Mouse (Mus musculus): ENCODE data around the gene Sptbn4.

The Sptbn4 gene

GRCm38 (mm10) chr7:27329326-27329947 lies 118.0 kb downstream of the Sptbn4 start:
- intact Hi-C loops (cut with DNase I): no loop called here

GRCm38 (mm10) chr7:27328648-27329047 lies 118.8 kb downstream of the Sptbn4 start:
- intact Hi-C loops (cut with DNase I): no loop called here

DNA sequence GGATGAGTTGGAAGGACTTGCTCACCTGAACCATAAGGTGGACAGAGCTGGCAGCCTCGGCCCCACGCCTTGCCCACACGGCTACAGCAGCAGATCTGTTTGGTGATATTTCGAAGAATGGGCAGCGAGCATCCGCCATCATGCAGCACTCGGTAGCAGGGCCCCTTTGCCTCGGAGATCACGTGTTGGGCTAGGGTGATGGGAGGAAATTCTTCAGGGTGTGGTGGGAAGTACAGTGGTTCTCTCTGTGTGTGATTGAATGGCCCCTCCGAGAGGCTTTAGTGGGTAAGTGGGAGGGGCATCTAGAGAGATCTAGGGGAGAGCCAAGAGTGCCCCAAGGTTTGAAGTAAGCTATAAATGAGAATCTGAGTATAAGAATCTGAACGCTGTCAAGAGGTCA lies 119.3 kb downstream of the Sptbn4 start:
- intact Hi-C loops (cut with DNase I): no loop called here

- intact Hi-C loops (cut with DNase I): no loop called here
Measured at GRCm38 (mm10) chr7:27327500-27327899, 120.0 kb downstream of the Sptbn4 start.

DNA sequence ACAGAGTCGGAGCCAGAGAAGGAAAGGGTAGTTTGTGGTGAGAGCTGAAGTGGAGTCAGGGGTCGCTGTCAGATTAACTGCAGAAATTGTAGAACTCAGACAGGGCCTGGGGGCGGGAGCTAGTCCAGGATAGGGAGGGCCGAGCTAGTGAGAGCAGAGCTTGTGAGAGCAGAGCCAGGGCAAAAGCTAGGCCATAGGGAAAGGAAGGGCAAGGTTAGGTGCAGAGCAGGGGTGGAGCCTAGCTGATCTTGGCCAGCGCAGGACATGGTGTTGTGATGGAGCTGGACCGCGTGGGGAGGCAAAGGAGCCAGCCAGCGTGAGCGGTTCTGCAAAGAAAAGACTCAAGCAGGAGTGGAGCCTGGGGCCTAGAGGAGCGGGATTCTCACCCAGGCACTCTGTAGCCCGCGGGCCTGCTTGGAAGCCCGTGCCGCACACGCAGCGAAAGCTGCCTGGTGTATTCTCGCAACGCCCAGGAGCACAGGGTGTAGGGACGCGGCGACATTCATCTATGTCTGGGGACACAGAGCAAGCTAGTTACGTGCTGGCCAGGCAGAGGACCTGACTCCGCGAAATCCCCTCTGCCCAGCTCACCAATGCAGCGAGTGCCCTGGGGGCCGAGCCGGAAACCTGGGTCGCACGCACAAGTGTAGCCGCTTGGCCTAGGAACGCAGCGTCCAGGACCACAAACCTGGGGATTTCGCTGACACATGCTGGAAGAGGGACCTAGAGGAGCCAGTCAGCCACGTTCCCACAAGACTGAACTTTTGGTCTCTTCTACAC lies 121.2 kb downstream of the Sptbn4 start:
- intact Hi-C loops (cut with DNase I): no loop called here

- intact Hi-C loops (cut with DNase I): no loop called here
Measured at GRCm38 (mm10) chr7:27325697-27326096, 121.8 kb downstream of the Sptbn4 start.

DNA sequence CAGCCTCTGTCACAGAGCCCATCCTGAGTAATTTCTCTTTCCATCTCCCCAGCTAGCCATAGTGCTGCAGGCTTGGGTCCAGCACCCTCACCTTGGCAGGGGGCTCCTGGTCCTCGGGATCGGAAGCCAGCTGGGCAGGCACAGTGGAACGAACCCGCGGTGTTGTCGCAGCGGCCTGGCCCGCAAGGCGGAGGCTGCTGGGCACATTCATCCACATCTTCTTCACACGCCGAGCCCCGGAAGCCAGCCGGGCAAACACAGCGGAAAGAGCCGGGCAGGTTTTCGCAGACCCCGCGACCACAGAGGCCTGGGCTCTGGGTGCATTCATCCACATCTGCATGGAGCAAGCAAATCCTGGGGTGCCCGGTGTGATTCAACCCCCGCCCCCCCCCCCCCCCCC lies 122.6 kb downstream of the Sptbn4 start:
- intact Hi-C loops (cut with DNase I): no loop called here

- intact Hi-C loops (cut with DNase I): no loop called here
Measured at GRCm38 (mm10) chr7:27324161-27324560, 123.3 kb downstream of the Sptbn4 start.

GRCm38 (mm10) chr7:27323001-27323400 lies 124.5 kb downstream of the Sptbn4 start:
- intact Hi-C loops (cut with DNase I): no loop called here

GRCm38 (mm10) chr7:27322291-27322690 lies 125.2 kb downstream of the Sptbn4 start:
- intact Hi-C loops (cut with DNase I): no loop called here

DNA sequence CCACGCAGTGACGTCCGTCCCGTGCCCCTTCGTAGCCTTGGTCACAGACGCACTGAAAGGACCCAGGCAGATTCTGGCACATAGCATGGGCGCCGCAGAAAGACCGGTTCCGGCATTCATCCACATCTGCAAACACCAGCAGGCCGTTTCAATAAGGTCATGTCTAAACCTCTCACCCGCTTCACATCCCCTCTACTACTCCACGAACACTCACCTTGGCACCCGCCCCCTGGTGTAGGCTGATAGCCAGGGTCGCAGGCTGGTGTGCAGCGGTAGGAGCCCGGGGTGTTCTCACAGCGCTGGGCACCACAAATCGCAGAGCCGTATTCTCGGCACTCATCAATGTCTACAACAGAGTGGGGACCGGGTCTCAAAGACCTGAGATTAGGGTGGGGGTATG lies 128.1 kb downstream of the Sptbn4 start:
- intact Hi-C loops (cut with DNase I): no loop called here

- intact Hi-C loops (cut with DNase I): no loop called here
Measured at GRCm38 (mm10) chr7:27315958-27316357, 131.5 kb downstream of the Sptbn4 start.

DNA sequence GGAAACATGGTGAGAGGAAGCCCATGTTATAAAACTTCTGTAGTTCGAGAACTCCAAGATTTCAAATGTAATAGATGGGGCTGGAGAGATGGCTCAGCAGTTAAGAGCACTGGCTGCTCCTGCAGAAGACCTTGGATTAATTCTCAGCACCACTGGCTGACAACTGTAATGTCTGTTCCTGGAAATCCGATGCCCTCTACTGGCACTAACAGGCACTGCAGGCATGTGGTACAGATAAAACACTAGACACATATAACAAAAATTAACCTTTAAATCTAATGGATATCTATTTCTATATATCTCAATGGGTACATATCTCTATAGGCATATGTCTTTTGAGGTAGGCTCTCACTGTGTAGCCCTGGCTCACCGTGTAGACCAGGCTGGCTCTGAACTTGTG lies 133.1 kb downstream of the Sptbn4 start:
- intact Hi-C loops (cut with DNase I): no loop called here

- intact Hi-C loops (cut with DNase I): no loop called here
Measured at GRCm38 (mm10) chr7:27311651-27312284, 135.7 kb downstream of the Sptbn4 start.

DNA sequence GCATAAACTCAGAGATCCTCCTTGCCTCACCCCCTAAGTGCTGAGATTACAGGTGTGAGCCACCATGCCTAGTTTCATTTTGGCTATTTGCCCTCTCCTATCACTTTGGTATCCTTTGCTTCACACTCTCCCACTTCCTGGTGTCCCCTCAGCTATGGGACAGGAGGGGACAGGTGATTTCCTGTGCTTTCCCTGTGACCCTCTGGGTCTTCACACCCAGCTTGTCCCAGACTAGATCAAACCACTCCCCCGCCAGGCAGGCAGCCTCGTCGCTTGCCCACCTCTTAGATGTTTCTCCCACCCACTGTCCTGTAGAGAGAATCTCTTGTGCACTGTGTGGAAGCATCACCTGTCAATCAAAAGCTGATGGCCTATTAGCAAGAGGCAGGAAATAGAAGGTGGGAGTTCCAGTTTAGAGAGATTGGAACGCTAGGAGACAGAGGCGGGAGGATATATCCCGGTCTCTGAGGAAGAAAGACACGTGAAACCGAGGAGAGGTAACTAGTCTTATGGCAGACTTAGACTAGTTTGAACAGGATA lies 136.4 kb downstream of the Sptbn4 start:
- intact Hi-C loops (cut with DNase I): no loop called here

- intact Hi-C loops (cut with DNase I): no loop called here
Measured at GRCm38 (mm10) chr7:27310306-27310705, 137.2 kb downstream of the Sptbn4 start.

DNA sequence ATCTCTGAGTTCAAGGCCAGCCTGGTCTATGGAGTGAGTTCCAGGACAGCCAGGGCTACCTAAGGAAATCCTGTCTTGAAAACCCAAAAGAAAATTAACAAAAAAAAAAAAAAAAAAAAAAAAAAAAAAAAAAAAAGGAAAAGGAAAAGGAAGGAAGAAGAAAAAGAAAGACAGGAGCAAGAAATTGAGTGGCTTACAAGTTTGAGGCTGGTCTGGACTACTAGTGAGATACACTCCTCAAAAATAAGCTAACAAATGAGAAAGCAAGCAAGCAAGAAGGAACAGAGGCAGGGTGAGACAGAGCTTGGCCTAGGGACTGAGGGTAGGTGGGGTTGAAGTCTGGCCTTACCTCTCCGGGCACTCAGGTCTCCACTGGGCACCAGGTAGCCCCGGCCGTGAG lies 137.7 kb downstream of the Sptbn4 start:
- intact Hi-C loops (cut with DNase I): no loop called here

DNA sequence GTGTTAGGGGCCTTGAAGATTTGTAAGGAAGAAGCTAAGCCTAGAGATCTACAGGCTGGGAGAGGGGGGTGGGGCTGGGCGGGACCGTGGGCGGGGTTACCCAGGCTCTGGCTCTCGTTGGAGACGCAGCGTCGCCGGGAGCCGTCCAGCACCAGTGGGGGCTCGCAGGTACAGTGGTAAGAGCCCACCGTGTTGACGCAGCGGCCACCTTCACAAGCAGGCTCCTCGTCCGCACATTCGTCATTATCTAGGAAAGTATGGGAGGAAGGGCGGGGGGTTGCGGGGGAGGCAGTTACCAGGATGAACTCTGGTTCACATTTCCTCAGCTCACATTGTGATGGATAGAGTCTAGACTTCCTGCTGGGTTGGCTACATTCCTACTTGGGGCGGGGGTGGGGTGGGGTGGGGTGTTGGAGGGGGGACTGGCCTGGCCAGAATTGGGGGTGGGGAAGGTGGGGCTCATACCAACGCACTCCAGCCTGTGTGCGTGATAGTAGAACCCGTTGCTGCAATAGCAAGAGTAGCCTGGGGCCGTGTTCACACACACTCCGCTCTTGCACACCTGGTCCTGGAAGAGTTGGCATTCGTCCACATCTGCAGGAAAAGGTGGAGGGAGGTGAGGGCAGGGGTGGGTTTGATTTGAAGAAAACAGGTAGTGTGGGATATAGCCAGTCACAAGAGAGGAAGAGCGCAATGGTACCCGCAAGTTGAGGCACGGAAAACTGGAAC lies 138.5 kb downstream of the Sptbn4 start:
- intact Hi-C loops (cut with DNase I): no loop called here

DNA sequence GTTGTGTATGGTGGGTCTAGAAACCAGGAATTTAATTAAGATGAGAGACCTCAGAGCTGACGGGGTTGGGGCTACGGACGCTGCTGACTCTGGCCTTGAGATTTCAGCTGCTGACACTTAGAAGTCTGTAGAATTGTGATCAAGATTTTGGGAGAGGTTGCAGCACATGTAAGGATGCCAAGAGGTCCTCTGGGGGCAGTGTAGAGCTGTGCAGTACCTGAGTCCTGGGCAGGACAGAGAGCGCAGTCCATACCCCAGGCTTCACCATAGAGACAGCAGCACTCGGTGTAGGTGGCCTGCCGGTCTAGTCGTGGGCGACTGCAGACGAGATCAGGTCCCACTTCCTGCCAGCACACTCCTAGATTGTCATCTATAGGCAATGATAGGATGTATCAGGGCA lies 139.9 kb downstream of the Sptbn4 start:
- intact Hi-C loops (cut with DNase I): no loop called here
